Mouse (Mus musculus) heart, embryonic 13.5 days (tissue): ENCODE data around the gene Hpn. TPM values are rescaled to one million over a fixed set of nuclear protein-coding genes. Genes with fewer than 3 reads are reported as not detected.

Experiments
- ATAC-seq: fragments of 200-750 bp; cut with Nextera tagmentation; 2 replicates; pipeline ENCODE4 v1.8.0; 2017; ENCODE audit warnings: moderate TSS enrichment; ENCODE audit not compliant: insufficient number of reproducible peaks, low FRiP score, low TSS enrichment; ENCODE audit errors: extremely low read depth
- H3K27ac ChIP-seq: fragments of 300-500 bp; sonication (generic); replicated peaks from 2 replicates; pipeline ENCODE4 v1.5.1; 2015; ENCODE audit warnings: moderate library complexity, mild to moderate bottlenecking, inconsistent platforms
- H3K27me3 ChIP-seq: fragments of 300-500 bp; sonication (generic); replicated peaks from 2 replicates; pipeline ENCODE4 v1.6.1; 2015; ENCODE audit warnings: mild to moderate bottlenecking, inconsistent platforms
- H3K36me3 ChIP-seq: fragments of 300-500 bp; sonication (generic); 2 replicates; pipeline ENCODE4 v1.6.1; 2015; ENCODE audit warnings: mild to moderate bottlenecking, inconsistent platforms
- H3K4me1 ChIP-seq: fragments of 300-500 bp; sonication (generic); 2 replicates; pipeline ENCODE4 v1.6.1; 2015; ENCODE audit warnings: inconsistent platforms
- H3K4me2 ChIP-seq: fragments of 300-500 bp; sonication (generic); 2 replicates; pipeline ENCODE4 v1.6.1; 2015; ENCODE audit warnings: inconsistent platforms, mild to moderate bottlenecking, moderate library complexity
- H3K4me3 ChIP-seq: fragments of 300-500 bp; sonication (generic); 2 replicates; pipeline ENCODE4 v1.5.1; 2015; ENCODE audit warnings: moderate library complexity, mild to moderate bottlenecking, inconsistent platforms
- H3K9ac ChIP-seq: fragments of 300-500 bp; sonication (generic); 2 replicates; pipeline ENCODE4 v1.6.1; 2015; ENCODE audit warnings: inconsistent platforms, mild to moderate bottlenecking, moderate library complexity
- H3K9me3 ChIP-seq: fragments of 300-500 bp; sonication (generic); 2 replicates; pipeline ENCODE4 v1.6.1; 2016; ENCODE audit warnings: inconsistent platforms
- WGBS: fragments of 180-500 bp; shearing (Covaris S2); methylation state at CpG from one replicate; pipeline ENCODE4 v1.1.7; 2015; ENCODE audit warnings: mixed read lengths; 5-methylcytosine and 5-hydroxymethylcytosine counted together
- polyA plus RNA-seq: library from polyadenylated mRNA; unstranded; fragments of >200 nt; fragmentation: Nextera tagmentation; extraction: Ambion mirVana; gene quantifications from 2 replicates; pipeline ENCODE4 v1.2.1, GENCODE M21; 2015

Gene Hpn
- 2.4 and 3.6 TPM in 2 replicates for polyA plus RNA-seq

DNA sequence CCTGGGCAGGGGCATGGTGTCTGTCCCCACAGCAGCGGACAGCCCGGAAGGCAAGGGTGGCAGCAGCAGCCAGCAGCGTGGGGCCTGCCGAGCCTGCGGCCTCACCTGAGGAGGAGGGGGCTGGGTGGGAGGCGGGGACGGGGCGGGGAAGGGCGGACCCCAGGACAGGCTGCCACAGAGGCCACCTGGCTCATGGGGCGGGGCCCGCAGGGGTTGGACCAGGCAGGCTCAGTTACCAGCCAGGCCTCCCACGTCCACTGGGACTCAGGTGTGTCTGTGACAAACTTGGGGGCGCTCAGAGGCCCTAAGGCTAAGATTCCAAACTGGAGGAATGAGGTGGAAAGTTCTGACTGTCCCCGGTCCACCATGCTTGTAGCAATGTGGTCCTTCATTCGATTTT lies at the start of gene Hpn:
Gene Hpn (minus strand): TSS at position 109 of the 400 bp plus-strand sequence.
- H3K4me1 ChIP-seq = peaks cover 34% of the 10 kb centered on the region
- no peak within 1 kb of the TSS; the same call in 1 of the 2 replicates for H3K4me3 ChIP-seq
- ATAC-seq = no peak
- H3K27ac ChIP-seq = peak within 1 kb of the TSS; percentile 70
- no peaks in the 10 kb centered on the region for H3K36me3 ChIP-seq
- H3K9ac ChIP-seq = peak within 1 kb of the TSS; percentile 51
- peak within 1 kb of the TSS; percentile 48 for H3K4me2 ChIP-seq
- 21% methylated on average over 14 of the region's 15 CpGs for WGBS
- no peaks in the 10 kb centered on the region for H3K9me3 ChIP-seq
- no peaks in the 10 kb centered on the region for H3K27me3 ChIP-seq

DNA sequence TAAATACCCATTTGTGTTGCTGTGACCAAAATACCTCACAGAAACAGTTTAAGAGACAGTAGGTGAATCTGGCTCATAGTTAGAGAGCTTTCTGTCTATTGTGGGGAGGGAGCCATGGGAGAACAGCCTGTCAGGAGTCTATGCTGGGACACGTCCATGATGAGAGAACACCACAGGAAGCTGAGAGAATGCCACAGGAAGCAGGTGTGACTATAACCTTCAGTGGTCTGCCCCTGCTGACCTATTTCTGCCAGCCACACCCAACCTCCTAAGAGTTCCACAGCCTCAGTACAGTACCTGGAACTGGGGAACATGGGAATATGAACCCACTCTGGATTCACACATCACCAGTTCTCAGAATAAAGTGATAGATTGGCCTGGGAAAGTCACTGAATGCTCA lies 49.7 kb upstream of the Hpn start:
- 56% methylated on average over 1 of the region's 1 CpGs for WGBS
- H3K4me3 ChIP-seq = no peak overlapping the region
- no peaks in the 10 kb centered on the region for H3K36me3 ChIP-seq
- H3K27ac ChIP-seq = no peak overlapping the region
- H3K4me1 ChIP-seq = peaks cover 7% of the 10 kb centered on the region; the same call in 1 of the 2 replicates
- H3K27me3 ChIP-seq = no peaks in the 10 kb centered on the region
- 0 out of 2 replicates have a peak, but pooled peaks cover 8% of the 10 kb centered on the region for H3K9me3 ChIP-seq
- no peak overlapping the region for H3K9ac ChIP-seq
- ATAC-seq = no peak
- no peak overlapping the region for H3K4me2 ChIP-seq

DNA sequence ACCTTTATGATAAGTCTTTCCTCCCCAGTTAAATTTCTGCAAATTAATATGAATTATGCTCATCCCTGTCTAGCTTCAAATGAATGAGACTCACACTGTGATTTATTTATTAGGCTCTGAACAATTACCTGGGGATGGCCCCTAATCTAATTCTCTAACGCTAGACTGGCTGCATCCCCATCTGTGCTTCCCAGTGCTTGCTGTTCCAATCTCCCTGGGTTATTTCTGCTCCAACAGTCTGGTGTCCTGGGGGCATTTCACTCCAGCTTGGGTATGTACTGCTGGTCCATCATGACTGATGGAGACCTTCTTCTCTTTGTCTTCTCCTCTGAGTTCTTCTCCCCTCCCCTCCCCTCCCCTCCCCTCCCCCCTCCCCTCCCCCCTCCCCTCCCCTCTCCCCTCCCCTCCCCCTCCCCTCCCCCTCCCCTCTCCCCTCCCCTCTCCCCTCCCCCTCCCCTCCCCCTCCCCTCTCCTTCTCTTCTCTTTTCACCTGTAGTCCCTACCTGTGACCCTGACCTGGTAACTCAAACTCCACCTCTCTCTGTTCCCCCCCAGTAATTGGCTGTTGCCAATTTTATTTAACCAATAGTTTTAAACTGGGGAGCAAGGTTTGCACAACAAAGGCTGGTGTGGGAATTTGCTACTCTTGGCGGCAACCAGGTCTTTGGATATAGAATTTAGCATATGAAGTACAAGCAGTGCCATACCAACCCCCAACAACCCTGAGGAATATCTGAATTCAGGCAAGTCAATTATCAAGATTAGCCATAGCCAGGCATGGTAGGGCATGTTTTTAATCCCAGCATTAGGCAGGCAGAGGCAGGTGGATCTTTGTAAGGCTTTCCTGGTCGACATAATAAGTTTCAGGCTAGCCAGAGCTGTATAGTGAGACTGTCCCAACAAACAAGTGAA lies 48.8 kb upstream of the Hpn start:
- no peak for ATAC-seq
- no peaks in the 10 kb centered on the region for H3K27me3 ChIP-seq
- H3K27ac ChIP-seq = no peak overlapping the region
- WGBS = 61% methylated on average over 3 of the region's 3 CpGs
- H3K4me3 ChIP-seq = no peak overlapping the region
- no peak overlapping the region for H3K4me2 ChIP-seq
- H3K36me3 ChIP-seq = no peaks in the 10 kb centered on the region
- H3K9ac ChIP-seq = no peak overlapping the region
- peaks cover 7% of the 10 kb centered on the region; the same call in 1 of the 2 replicates for H3K4me1 ChIP-seq
- H3K9me3 ChIP-seq = 0 out of 2 replicates have a peak, but pooled peaks cover 8% of the 10 kb centered on the region

DNA sequence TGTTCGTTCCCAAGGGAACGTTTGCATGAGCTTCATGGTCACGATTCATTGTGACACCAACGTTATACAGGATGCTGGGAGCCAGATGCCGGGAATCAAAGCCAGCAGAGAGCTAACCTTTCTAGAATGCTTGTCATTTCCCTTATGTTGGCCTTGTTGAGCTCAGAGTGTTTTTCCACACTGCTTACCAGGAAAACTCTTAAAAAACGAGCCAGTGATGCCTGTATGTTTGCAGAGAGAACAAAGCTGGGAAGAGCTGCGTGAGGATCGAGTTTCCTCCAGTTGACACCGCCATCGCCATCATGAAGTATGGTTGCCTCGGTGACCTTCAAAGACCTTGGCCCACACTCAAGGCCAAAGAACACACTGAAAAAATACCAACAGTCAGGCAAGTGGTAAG lies 47.2 kb upstream of the Hpn start:
- Histone ChIP-seq H3K9ac (0 out of 2 replicates have a peak overlapping the region, but pooled peaks have one; percentile 24), H3K4me2 (no peak overlapping the region), H3K4me1 (peaks cover 7% of the 10 kb centered on the region; the same call in 1 of the 2 replicates), H3K27me3 (no peaks in the 10 kb centered on the region), H3K27ac (no peak overlapping the region), H3K36me3 (no peaks in the 10 kb centered on the region), H3K9me3 (0 out of 2 replicates have a peak, but pooled peaks cover 8% of the 10 kb centered on the region), H3K4me3 (no peak overlapping the region)
- ATAC-seq = no peak
- WGBS = 71% methylated on average over 11 of the region's 11 CpGs

DNA sequence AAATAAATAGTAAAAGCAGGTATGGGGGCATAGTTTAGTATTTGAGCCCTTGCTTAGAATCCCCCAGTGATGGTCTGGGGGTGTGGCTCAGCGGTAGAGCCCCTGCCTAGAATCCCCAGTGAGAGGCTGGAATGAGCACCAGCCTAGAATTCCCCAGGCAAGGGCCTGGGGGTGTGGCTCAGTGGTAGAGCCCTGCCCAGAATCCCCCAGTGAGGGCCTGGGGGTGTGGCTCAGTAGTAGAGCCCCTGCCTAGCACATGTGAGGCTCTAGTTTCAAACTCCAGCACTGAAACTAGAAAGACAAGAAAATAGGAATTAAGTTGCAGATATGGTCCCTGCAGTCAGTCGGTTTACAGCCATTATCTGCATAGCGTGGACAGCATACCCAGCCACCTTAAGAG lies 46.7 kb upstream of the Hpn start:
- 54% methylated on average over 3 of the region's 3 CpGs for WGBS
- H3K27me3 ChIP-seq = no peaks in the 10 kb centered on the region
- no peak overlapping the region for H3K9ac ChIP-seq
- H3K4me1 ChIP-seq = peaks cover 7% of the 10 kb centered on the region; the same call in 1 of the 2 replicates
- no peak overlapping the region for H3K4me3 ChIP-seq
- no peak overlapping the region for H3K4me2 ChIP-seq
- no peak overlapping the region for H3K27ac ChIP-seq
- 0 out of 2 replicates have a peak, but pooled peaks cover 8% of the 10 kb centered on the region for H3K9me3 ChIP-seq
- H3K36me3 ChIP-seq = no peaks in the 10 kb centered on the region
- ATAC-seq = no peak

DNA sequence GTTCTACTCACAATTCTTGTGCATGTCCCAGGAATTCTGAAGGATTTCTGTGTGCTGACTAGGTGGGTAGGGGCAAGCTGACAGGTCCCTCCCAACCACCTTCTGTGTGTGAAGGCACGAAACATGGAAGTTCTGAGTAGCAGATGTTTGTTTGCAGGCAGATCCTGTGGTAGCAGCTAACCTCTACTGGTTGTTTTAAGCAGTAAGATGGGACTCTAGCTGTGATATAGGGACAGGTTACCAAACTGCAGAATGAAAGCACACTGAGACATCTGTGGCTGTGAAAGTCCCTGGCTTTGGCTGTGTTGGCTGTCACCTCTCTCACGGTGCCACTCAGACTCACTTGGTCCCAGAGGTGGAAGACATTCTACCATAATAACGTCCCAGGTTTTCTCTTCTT lies 46.2 kb upstream of the Hpn start:
- no peak overlapping the region for H3K4me2 ChIP-seq
- no peak for ATAC-seq
- 0 out of 2 replicates have a peak, but pooled peaks cover 6% of the 10 kb centered on the region for H3K9me3 ChIP-seq
- H3K4me3 ChIP-seq = no peak overlapping the region
- H3K4me1 ChIP-seq = peaks cover 10% of the 10 kb centered on the region
- 72% methylated on average over 3 of the region's 3 CpGs for WGBS
- H3K27me3 ChIP-seq = no peaks in the 10 kb centered on the region
- H3K9ac ChIP-seq = no peak overlapping the region
- H3K27ac ChIP-seq = no peak overlapping the region
- no peaks in the 10 kb centered on the region for H3K36me3 ChIP-seq

DNA sequence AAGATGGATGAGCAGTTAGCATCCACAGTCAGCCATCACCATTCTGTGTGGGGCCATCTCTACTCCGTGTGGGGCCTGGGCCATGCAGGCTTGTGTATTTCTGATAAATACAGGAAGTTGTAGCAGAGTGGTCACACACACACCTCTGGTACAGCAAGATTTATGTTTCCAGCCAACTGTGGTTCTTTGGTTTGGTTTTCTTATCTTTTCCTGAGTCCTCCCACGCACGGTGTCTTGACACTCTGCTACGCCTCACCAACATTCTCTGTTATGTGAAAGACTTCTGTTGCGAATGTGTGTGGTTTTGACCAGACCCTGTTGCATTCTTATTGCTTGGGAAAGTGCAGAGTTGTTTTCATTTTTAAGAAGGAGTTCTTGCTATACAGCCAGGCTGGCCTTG lies 45.7 kb upstream of the Hpn start:
- Histone ChIP-seq H3K27me3 (no peaks in the 10 kb centered on the region), H3K9ac (no peak overlapping the region), H3K27ac (no peak overlapping the region), H3K4me3 (no peak overlapping the region), H3K4me1 (peaks cover 15% of the 10 kb centered on the region), H3K4me2 (no peak overlapping the region), H3K9me3 (0 out of 2 replicates have a peak, but pooled peaks cover 1% of the 10 kb centered on the region), H3K36me3 (no peaks in the 10 kb centered on the region)
- WGBS = 49% methylated on average over 5 of the region's 5 CpGs
- no peak for ATAC-seq

DNA sequence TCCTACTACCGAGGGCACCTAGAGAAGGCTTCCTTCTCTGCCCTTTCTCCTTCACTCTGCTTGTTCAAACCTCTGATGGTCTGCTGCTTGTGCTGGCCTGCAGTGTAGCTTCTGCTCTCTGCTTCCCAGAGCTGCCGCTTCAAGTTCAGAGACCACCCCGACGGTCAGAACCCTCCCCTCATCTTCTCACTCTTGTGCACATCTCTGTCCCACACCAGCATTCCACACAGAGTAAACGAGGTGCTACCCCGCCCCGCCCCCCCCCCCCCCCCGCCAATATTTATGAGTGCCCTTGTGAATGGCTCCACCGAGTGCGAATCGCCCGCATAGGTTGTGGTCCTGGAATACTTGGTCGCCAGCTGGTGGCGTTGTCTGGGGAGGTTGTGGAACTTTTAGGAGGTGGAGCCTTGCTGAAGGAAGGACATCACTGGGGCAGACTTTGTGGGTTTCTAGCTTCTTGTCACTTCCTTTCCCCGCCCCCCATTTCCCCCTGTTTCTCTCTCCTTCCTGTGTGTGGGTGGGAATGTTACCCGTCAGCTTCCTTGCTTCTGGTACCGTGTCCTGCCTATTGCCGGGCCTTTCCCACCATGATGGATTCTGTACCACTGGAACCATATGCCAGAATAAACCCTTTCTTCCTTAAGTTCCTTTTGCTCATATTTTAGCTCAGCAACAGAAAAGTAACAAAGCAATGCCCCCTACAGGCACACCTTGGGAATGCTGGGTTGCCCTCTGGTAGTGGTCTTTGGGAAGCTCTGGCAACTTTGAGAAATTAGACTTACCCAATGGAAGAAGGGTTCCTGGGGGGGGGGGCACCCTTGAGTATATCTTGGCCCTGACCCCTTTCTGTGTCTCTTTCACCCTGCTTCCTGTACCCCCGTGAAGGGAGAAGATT lies 41.2 kb upstream of the Hpn start:
- no peak overlapping the region for H3K4me3 ChIP-seq
- ATAC-seq = no peak
- peak overlapping the region; percentile 34; the same call in 1 of the 2 replicates for H3K9ac ChIP-seq

DNA sequence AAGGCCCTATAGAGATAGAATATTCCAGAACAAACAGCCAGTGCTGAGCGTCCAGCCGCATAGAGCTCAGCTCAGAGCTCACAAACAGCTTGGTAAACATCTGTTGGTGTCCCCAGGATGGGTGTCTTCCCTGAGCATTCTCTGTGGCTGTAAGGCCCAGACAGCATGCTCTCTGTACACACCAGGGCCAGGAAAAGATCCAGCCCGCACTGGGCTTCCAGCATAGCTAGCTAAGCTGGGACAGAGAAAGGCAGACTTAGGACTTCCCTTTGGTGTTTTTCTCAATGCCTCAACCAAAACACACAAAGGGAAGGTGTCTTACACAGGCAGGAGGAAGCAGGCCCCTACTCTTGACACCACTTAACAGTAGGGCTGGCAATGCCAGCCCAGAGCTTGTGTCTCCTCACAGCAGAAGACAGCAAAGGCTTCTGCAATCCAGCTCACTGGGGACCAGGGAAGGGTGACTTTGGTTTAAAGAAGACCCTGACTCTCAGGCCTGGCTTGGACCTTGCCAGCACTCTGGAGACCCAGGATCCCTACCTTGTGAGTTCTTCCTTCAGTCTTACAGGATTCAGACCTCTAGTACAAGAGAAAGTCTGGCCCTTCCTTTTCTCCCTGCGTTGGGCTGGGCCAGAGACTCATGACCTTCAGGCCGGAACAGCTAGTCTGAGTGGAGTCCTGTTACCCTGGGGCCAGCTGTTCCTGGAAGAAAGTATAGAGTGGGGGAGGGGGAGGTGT lies 40.4 kb upstream of the Hpn start, which contains the start of gene Gramd1a:
Gene Gramd1a (minus strand): TSS at position 601 of the 738 bp plus-strand sequence.
- Histone ChIP-seq H3K4me1 (peaks cover 31% of the 10 kb centered on the region), H3K9ac (peak within 1 kb of the TSS; percentile 34; the same call in 1 of the 2 replicates), H3K27ac (peak within 1 kb of the TSS; percentile 62), H3K27me3 (no peaks in the 10 kb centered on the region), H3K4me2 (peak within 1 kb of the TSS; percentile 18), H3K36me3 (no peaks in the 10 kb centered on the region), H3K9me3 (no peaks in the 10 kb centered on the region), H3K4me3 (no peak within 1 kb of the TSS)
- ATAC-seq = no peak
- WGBS = 58% methylated on average over 5 of the region's 5 CpGs

More for the DNA sequence above, 41.2 kb upstream of the Hpn start:
- Histone ChIP-seq H3K27me3 (no peaks in the 10 kb centered on the region), H3K36me3 (no peaks in the 10 kb centered on the region), H3K4me1 (peaks cover 34% of the 10 kb centered on the region), H3K9me3 (no peaks in the 10 kb centered on the region), H3K4me2 (peak overlapping the region; percentile 18), H3K27ac (peak overlapping the region; percentile 62)
- 30% methylated on average over 18 of the region's 19 CpGs for WGBS

DNA sequence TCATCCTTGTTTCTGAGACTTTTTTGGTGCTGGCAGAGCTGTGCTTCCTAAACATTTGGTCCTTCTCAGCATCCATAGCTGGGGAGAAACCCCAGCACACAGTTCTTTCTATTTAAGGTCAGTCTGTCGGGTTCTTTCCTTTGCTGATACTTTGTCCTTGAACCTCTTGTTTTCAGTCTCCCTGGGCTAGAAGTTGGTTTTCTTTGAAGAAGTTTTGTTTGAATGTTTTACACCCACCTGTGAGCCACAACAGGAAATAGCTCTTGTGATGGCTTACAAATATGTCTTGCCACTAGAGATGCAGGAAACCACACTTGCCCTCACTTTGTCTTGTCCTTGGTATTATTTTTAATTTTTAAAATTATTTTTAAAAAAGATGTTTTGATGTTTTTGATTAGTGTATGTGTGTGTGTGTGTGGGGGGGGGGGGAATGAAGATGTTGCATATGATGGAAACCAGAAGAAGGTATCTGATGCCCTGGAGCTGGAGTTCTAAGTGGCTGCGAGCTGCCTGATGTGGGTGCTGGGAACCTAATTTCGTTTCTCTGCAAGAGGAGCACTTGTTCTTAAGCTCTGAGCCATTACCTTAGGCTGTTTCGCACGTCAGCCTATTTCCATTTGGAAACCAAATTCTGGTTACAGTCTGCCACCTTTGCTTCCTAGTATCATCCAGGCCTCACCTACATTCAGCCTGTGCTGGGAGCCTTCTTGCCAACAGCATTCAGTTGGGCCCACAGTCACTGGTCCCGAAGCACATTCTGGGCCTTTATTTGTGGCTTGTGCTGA lies 38.6 kb upstream of the Hpn start:
- Histone ChIP-seq H3K27me3 (no peaks in the 10 kb centered on the region), H3K4me2 (no peak overlapping the region)

More for the DNA sequence above, 38.6 kb upstream of the Hpn start:
- 83% methylated on average over 6 of the region's 6 CpGs for WGBS
- Histone ChIP-seq H3K9me3 (no peaks in the 10 kb centered on the region), H3K27ac (no peak overlapping the region), H3K4me3 (no peak overlapping the region), H3K4me1 (peaks cover 41% of the 10 kb centered on the region), H3K36me3 (no peaks in the 10 kb centered on the region), H3K9ac (no peak overlapping the region)
- no peak for ATAC-seq
